Mouse (Mus musculus) cerebellum, adult 2 months (tissue): ENCODE measurements around the gene Kcnk4.

ENCODE experiments used
- CTCF ChIP-seq: fragments of 200-500 bp; IDR thresholded peaks from 2 replicates; pipeline ENCODE4 v1.5.1; 2011; ENCODE audit warnings: low read depth, mild to moderate bottlenecking, control low read depth, low read length, moderate library complexity, borderline replicate concordance; ENCODE audit not compliant: insufficient read depth
- POLR2A ChIP-seq: fragments of 200-500 bp; IDR thresholded peaks from 2 replicates; pipeline ENCODE4 v1.6.1; 2011; ENCODE audit warnings: low read length, control low read depth, borderline replicate concordance; ENCODE audit not compliant: insufficient read depth

- no peak for TF ChIP-seq CTCF
- TF ChIP-seq POLR2A = no peak
Measured at GRCm38 (mm10) chr19:6906199-6906598, 28.1 kb downstream of the Kcnk4 start.
